Comparison of ENCODE assay signal across 7 mouse cellular contexts in the genomic region with DNA sequence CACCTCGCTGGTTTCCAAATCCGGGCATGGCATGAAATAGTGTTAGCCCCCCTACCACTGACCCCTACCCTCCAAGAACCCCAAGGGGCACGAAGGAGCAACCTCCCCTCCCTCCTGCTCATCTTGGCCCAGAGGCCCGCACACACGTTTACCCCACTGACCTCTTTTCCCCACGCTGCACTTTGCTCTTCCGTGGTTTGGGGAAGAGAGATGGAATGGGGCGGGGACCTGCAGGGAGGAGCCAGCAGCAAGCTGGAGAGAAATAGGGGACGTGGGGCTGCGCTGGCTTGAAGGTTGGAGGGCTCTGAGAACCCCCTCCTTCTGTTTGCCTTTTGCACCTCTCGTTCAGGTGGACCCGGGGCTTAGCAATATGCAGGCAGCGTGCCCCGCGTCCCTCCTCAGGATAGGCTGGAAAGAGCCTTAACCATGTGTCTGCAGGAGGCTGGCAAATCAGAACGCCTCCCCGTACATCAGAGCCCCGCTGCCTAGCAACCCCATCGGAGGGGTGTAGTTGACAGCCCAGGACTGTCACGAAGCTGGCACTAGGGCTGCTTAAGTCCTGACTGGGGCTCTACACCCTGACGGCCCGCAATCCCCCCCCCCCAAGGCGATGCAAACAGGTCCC. TPM values are rescaled to one million over a fixed set of nuclear protein-coding genes. Genes with fewer than 3 reads are reported as not detected.
DNase-seq lines count a peak whose midpoint lies in the region; ATAC-seq and TF ChIP-seq lines count a peak whose summit lies in the region.

No protein-coding gene starts in this region.

- peak overlapping the region; percentile 93 for H3K4me2 ChIP-seq in embryonic facial prominence, embryonic 15.5 days (replicated peaks)

- no peak for TF ChIP-seq CTCF in E14TG2a.4 (conservative IDR thresholded peaks at IDR 0.05; ENCODE audit: low read length)

- DNase-seq in adrenal gland, postnatal 36 days = peak; percentile 32 to 56
- peak; percentile 87 for DNase-seq in induced T-regulatory cell, adult 2 months (ENCODE audit: low read depth)
- peak; percentile 64 to 72 for DNase-seq in left cerebral cortex, postnatal 25 days (ENCODE audit: low spot score in 2 of 2)
- peak; percentile 66 for DNase-seq in naive thymus-derived CD4-positive, alpha-beta T cell, adult 2 months (ENCODE audit: low read depth)
- DNase-seq in thymus, postnatal 14 days = peak; percentile 47

- H3K4me1 ChIP-seq in E14TG2a.4 (replicated peaks; ENCODE audit: low read depth, low read length) = peaks cover 65% of the 10 kb centered on the region
- peaks cover 26% of the 10 kb centered on the region for H3K4me1 ChIP-seq in embryonic facial prominence, embryonic 15.5 days

- no peak; the same call in 1 of the 2 replicates for ATAC-seq in embryonic facial prominence, embryonic 15.5 days (ENCODE audit: insufficient number of reproducible peaks, low FRiP score, low TSS enrichment, low read depth)

- 10% methylated on average over 23 of the region's 23 CpGs for WGBS in embryonic facial prominence, embryonic 15.5 days

- no peak overlapping the region for H3K9ac ChIP-seq in embryonic facial prominence, embryonic 15.5 days

- peaks cover 43% of the 10 kb centered on the region for H3K36me3 ChIP-seq in E14TG2a.4 (ENCODE audit: insufficient read depth, low read length)
- no peaks in the 10 kb centered on the region for H3K36me3 ChIP-seq in embryonic facial prominence, embryonic 15.5 days

- peak overlapping the region; percentile 76 for H3K4me3 ChIP-seq in E14TG2a.4 (replicated peaks; ENCODE audit: low read length)
- peak overlapping the region; percentile 43 for H3K4me3 ChIP-seq in embryonic facial prominence, embryonic 15.5 days (replicated peaks)

- intact Hi-C loops in left cerebral cortex, postnatal 25 days (cut with DNase I) = no loop called here

- no peak overlapping the region for H3K27ac ChIP-seq in embryonic facial prominence, embryonic 15.5 days (replicated peaks)

- H3K9me3 ChIP-seq in E14TG2a.4 (ENCODE audit: low read length) = no peaks in the 10 kb centered on the region
- no peaks in the 10 kb centered on the region for H3K9me3 ChIP-seq in embryonic facial prominence, embryonic 15.5 days (replicated peaks)

- peaks cover 59% of the 10 kb centered on the region for H3K27me3 ChIP-seq in E14TG2a.4 (ENCODE audit: insufficient read depth, low read length)
- H3K27me3 ChIP-seq in embryonic facial prominence, embryonic 15.5 days = peaks cover 32% of the 10 kb centered on the region

RNA-seq across cellular contexts. Expression of gene Kdm2b, which starts 39.2 kb away (rescaled TPM):
- 10 to 100 TPM; 13.4 to 14.7 TPM for total RNA-seq in adrenal gland, postnatal 36 days (2021)
- 42.9 and 43.9 TPM in 2 replicates for polyA plus RNA-seq in embryonic facial prominence, embryonic 15.5 days (2015; fragmentation: Nextera tagmentation; extraction: Ambion mirVana)
- 10 to 100 TPM; 26.2 to 26.5 TPM for total RNA-seq in left cerebral cortex, postnatal 25 days (2021)
